Mouse (Mus musculus): ENCODE results near the gene Chrne. TPM values are rescaled to one million over a fixed set of nuclear protein-coding genes. Genes with fewer than 3 reads are reported as not detected.
"Not testable (repeated sequence)": the region's sequence is repeated elsewhere in the genome, so short reads cannot be mapped to it uniquely, and the experiment has no call there.

Gene Chrne
- total and polyA plus RNA-seq, 2 experiments from 2014 or later: 0.59 to 4.5 TPM

- no peak for DNase-seq (ENCODE audit: low spot score)
- 69% methylated on average over 5 of the region's 5 CpGs for WGBS
- Histone ChIP-seq H3K4me3 (ENCODE audit: low read length) (no peak overlapping the region), H3K27ac (peak overlapping the region; percentile 11; the same call in 1 of the 2 replicates), H3K4me1 (ENCODE audit: insufficient read depth, low read length) (no peaks in the 10 kb centered on the region; the same call in 1 of the 2 replicates), H3K9ac (replicated peaks; ENCODE audit: low read length) (no peak overlapping the region; the same call in 1 of the 2 replicates), H3K4me2 (ENCODE audit: low read depth, low read length) (no peak overlapping the region), H3K9me3 (ENCODE audit: low read length) (no peaks in the 10 kb centered on the region), H3K27me3 (ENCODE audit: insufficient read depth, low read length) (no peaks in the 10 kb centered on the region), H3K36me3 (ENCODE audit: insufficient read depth, low read length) (no peaks in the 10 kb centered on the region)
- no peak for TF ChIP-seq CTCF (IDR thresholded peaks at IDR 0.05; ENCODE audit: low read depth)
- ATAC-seq: no peak
Observed at GRCm38 (mm10) chr11:70580358-70580720, 38.7 kb downstream of the Chrne start.

- Histone ChIP-seq H3K36me3 (ENCODE audit: insufficient read depth, low read length) (no peaks in the 10 kb centered on the region), H3K4me3 (ENCODE audit: low read length) (no peak overlapping the region), H3K9me3 (ENCODE audit: low read length) (no peaks in the 10 kb centered on the region), H3K4me1 (ENCODE audit: insufficient read depth, low read length) (no peaks in the 10 kb centered on the region; the same call in 1 of the 2 replicates), H3K27ac (0 out of 2 replicates have a peak overlapping the region, but pooled peaks have one; percentile 11), H3K9ac (replicated peaks; ENCODE audit: low read length) (no peak overlapping the region; the same call in 1 of the 2 replicates), H3K4me2 (ENCODE audit: low read depth, low read length) (no peak overlapping the region), H3K27me3 (ENCODE audit: insufficient read depth, low read length) (no peaks in the 10 kb centered on the region)
- TF ChIP-seq CTCF (IDR thresholded peaks at IDR 0.05; ENCODE audit: low read depth): no peak
- ATAC-seq (no peak), DNase-seq (ENCODE audit: low spot score) (no peak)
- 80% methylated on average over 9 of the region's 9 CpGs for WGBS
Observed at GRCm38 (mm10) chr11:70579710-70580357, 39.2 kb downstream of the Chrne start.

- Histone ChIP-seq H3K4me2 (ENCODE audit: low read depth, low read length) (no peak overlapping the region), H3K4me3 (ENCODE audit: low read length) (no peak overlapping the region), H3K4me1 (ENCODE audit: insufficient read depth, low read length) (no peaks in the 10 kb centered on the region; the same call in 1 of the 2 replicates), H3K27me3 (ENCODE audit: insufficient read depth, low read length) (no peaks in the 10 kb centered on the region), H3K27ac (no peak overlapping the region), H3K36me3 (ENCODE audit: insufficient read depth, low read length) (no peaks in the 10 kb centered on the region), H3K9ac (replicated peaks; ENCODE audit: low read length) (no peak overlapping the region), H3K9me3 (ENCODE audit: low read length) (no peaks in the 10 kb centered on the region)
- 89% methylated on average over 6 of the region's 6 CpGs for WGBS
- no peak for TF ChIP-seq CTCF (IDR thresholded peaks at IDR 0.05; ENCODE audit: low read depth)
- ATAC-seq (no peak), DNase-seq (ENCODE audit: low spot score) (no peak)
Observed at GRCm38 (mm10) chr11:70578962-70579361, 40.1 kb downstream of the Chrne start.

DNA sequence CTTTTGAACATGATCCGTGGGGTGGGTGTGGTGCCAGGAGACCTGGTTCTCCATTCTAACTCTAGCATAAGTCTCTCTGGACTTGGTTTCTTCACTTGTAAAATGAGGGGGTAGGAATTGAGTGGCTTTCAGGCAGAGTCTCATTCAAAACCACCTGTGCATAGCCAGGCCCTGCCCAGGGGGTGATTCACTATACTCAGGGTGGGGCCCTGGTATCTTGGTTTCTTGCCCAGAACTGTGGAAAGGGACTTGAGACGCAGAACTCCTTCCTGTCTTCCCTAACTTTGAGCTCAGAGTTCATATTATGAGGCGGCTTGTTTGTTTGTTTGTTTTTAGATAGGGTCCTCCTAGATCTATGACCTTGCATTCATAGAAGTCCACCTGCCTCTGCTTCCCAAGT, 41.8 kb downstream of the Chrne start:
- WGBS: 64% methylated on average over 3 of the region's 3 CpGs
- H3K4me3 ChIP-seq (ENCODE audit: low read length): no peak overlapping the region
- H3K4me1 ChIP-seq (ENCODE audit: insufficient read depth, low read length): no peaks in the 10 kb centered on the region; the same call in 1 of the 2 replicates
- no peaks in the 10 kb centered on the region for H3K27me3 ChIP-seq (ENCODE audit: insufficient read depth, low read length)
- no peak overlapping the region for H3K4me2 ChIP-seq (ENCODE audit: low read depth, low read length)
- H3K27ac ChIP-seq: no peak overlapping the region
- no peak for ATAC-seq
- no peak for TF ChIP-seq CTCF (IDR thresholded peaks at IDR 0.05; ENCODE audit: low read depth)
- H3K9ac ChIP-seq (replicated peaks; ENCODE audit: low read length): no peak overlapping the region
- no peak for DNase-seq (ENCODE audit: low spot score)
- H3K9me3 ChIP-seq (ENCODE audit: low read length): no peaks in the 10 kb centered on the region
- H3K36me3 ChIP-seq (ENCODE audit: insufficient read depth, low read length): no peaks in the 10 kb centered on the region

DNA sequence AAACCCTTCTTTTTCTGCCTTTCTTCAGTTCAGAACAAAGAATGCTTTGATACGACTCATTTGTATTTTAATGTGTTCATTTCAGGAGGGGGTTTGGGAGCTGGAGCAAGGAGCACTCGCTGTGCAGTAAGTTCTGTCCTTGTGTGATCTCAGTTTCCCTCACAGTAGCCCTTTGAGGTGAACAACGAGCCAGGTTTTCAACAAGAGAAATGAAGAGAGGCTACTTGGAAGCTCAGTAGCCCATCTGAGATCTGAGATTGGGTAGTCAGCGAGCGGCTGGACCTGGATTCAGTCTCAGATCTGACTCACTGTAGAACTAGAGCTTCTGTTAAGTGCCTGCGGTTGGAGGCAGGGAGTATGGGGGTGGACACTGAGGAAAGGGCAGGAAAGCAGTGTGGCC, 45.1 kb downstream of the Chrne start:
- H3K9me3 ChIP-seq (ENCODE audit: low read length): no peaks in the 10 kb centered on the region
- H3K4me1 ChIP-seq (ENCODE audit: insufficient read depth, low read length): no peaks in the 10 kb centered on the region; the same call in 1 of the 2 replicates
- no peak overlapping the region for H3K9ac ChIP-seq (replicated peaks; ENCODE audit: low read length)
- no peak for ATAC-seq
- DNase-seq (ENCODE audit: low spot score): no peak
- TF ChIP-seq CTCF (IDR thresholded peaks at IDR 0.05; ENCODE audit: low read depth): no peak
- WGBS: 50% methylated on average over 6 of the region's 6 CpGs
- peak overlapping the region; percentile 51; the same call in 1 of the 2 replicates for H3K27ac ChIP-seq
- no peak overlapping the region for H3K4me3 ChIP-seq (ENCODE audit: low read length)
- H3K27me3 ChIP-seq (ENCODE audit: insufficient read depth, low read length): no peaks in the 10 kb centered on the region
- no peaks in the 10 kb centered on the region for H3K36me3 ChIP-seq (ENCODE audit: insufficient read depth, low read length)
- H3K4me2 ChIP-seq (ENCODE audit: low read depth, low read length): no peak overlapping the region

GRCm38 (mm10) chr11:70572348-70572902, 46.6 kb downstream of the Chrne start:
- Histone ChIP-seq H3K27ac (no peak overlapping the region), H3K36me3 (ENCODE audit: insufficient read depth, low read length) (no peaks in the 10 kb centered on the region; the same call in 1 of the 2 replicates), H3K9ac (replicated peaks; ENCODE audit: low read length) (no peak overlapping the region), H3K4me2 (ENCODE audit: low read depth, low read length) (no peak overlapping the region), H3K27me3 (ENCODE audit: insufficient read depth, low read length) (no peaks in the 10 kb centered on the region), H3K4me1 (ENCODE audit: insufficient read depth, low read length) (no peaks in the 10 kb centered on the region; the same call in 1 of the 2 replicates), H3K4me3 (ENCODE audit: low read length) (no peak overlapping the region), H3K9me3 (ENCODE audit: low read length) (no peaks in the 10 kb centered on the region)
- whole genome bisulfite sequencing: 55% methylated on average over 5 of the region's 5 CpGs
- no peak for TF ChIP-seq CTCF (IDR thresholded peaks at IDR 0.05; ENCODE audit: low read depth)
- no peak for DNase-seq (ENCODE audit: low spot score)
- ATAC-seq: no peak

- Histone ChIP-seq H3K9me3 (ENCODE audit: low read length) (no peaks in the 10 kb centered on the region), H3K27ac (no peak overlapping the region), H3K4me2 (ENCODE audit: low read depth, low read length) (no peak overlapping the region), H3K4me3 (ENCODE audit: low read length) (no peak overlapping the region), H3K9ac (replicated peaks; ENCODE audit: low read length) (no peak overlapping the region), H3K27me3 (ENCODE audit: insufficient read depth, low read length) (no peaks in the 10 kb centered on the region), H3K36me3 (ENCODE audit: insufficient read depth, low read length) (no peaks in the 10 kb centered on the region; the same call in 1 of the 2 replicates), H3K4me1 (ENCODE audit: insufficient read depth, low read length) (no peaks in the 10 kb centered on the region; the same call in 1 of the 2 replicates)
- ATAC-seq (no peak), DNase-seq (ENCODE audit: low spot score) (no peak)
- TF ChIP-seq CTCF (IDR thresholded peaks at IDR 0.05; ENCODE audit: low read depth): no peak
- 88% methylated on average over 1 of the region's 1 CpGs for WGBS
Observed at GRCm38 (mm10) chr11:70571641-70572040, 47.4 kb downstream of the Chrne start.

- H3K4me2 ChIP-seq (ENCODE audit: low read depth, low read length); H3K36me3 ChIP-seq (ENCODE audit: insufficient read depth, low read length); H3K9me3 ChIP-seq (ENCODE audit: low read length); H3K4me1 ChIP-seq (ENCODE audit: insufficient read depth, low read length); H3K27me3 ChIP-seq (ENCODE audit: insufficient read depth, low read length); H3K27ac ChIP-seq; H3K9ac ChIP-seq (replicated peaks; ENCODE audit: low read length); DNase-seq (ENCODE audit: low spot score); ATAC-seq; H3K4me3 ChIP-seq (ENCODE audit: low read length): not testable (repeated sequence)
- WGBS: 89% methylated on average over 1 of the region's 1 CpGs
Observed at GRCm38 (mm10) chr11:70570614-70571013, 48.4 kb downstream of the Chrne start.

Measured in hindbrain, postnatal 0 days (tissue).